Mouse (Mus musculus) MEL-GATA-1-ER (cell line): ENCODE data around the gene Slc16a1.

Source experiments
- DNase-seq: peaks from one replicate; pipeline ENCODE4 v3.0.0-alpha.2; 2012; ENCODE audit warnings: low read depth; ENCODE audit errors: extremely low read depth

The Slc16a1 gene

DNA sequence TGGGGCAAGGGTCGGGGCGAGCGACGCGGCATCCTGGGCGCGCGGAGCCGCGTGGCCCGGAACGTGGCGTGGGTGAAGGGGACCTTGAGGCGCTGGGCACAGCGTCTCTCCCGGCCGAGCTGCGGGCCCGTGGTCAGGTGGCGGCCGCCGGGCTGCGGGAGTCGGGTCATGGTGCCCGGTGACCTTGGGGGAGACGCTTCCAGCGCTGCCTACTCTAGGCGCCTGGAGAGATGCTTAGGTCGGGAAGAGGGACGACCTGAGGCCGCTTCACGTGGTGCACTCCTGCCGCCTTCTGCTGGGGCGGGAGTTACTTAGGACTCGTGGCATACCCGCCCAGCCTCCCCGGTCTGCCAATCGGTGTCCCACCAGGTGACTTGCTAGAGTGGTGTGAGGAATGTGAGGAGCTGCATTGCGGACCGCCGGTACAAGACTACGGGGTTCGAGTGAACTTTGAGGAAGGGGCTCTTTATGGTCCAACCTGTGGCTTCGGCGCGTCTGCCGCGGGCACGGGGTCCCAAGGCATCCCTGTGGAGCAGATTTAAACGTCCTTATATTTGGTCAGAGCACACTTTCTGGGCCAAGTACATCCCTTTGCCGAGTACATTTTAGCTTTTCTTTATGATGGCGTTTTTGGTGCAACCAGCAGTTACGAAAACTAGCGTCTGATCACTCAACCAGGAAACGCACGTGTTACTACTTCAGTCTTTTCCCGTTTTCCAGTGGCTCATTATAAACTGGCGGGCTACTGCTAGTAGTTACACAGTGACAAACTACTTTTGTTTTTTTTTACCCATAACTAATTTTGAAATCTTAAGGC is 672 bp downstream of the Slc16a1 start:
- peak; percentile 81 for DNase-seq

DNA sequence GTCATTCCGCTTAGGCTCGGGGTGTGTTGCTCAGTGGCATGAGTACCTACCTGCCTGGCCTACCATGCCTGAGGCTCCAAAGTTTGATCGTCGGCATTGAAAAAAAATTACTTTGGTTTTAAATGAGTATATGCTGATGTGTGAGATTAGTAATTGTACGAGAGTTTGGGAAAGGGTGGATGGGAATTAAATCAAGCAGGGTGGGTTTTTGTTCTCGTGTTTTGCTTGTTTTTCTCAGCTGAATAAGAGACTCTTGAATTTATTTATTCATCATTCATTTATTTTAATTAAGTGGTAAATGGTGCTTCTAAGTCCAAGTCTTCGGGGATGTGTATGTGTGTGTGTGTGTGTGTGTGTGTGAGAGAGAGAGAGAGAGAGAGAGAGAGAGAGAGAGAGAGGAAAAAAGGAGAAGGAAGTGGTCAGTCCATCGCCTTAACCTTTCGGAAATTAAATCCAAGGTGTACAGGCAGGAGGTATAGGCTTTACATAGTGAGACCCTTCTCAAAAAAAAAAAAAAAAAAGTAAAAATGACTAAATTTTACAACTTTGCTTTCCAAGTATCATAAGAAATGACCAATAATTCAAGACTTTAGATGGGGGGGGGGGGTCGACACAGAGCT is 1.4 kb downstream of the Slc16a1 start:
- peak; percentile 46 for DNase-seq

DNA sequence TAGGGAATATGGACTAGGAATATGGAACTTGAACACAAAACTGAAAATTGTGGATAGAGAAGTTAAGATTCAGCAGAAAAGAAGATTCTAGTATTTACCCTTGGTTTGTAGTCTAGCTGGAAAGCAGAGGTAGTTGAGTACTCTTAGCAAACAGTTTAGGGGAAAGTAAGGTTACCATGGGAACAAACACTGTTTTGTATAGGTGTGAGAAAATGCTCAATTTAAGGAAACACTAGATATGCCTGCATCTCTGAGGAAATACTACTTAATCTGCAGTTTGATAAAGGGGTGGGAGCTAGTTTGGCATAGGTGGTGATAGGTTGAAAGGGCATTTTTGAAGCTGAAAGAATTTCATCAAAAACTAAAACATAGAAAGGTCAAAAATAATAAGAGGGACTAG is 2.4 kb downstream of the Slc16a1 start:
- peak; percentile 72 for DNase-seq

DNA sequence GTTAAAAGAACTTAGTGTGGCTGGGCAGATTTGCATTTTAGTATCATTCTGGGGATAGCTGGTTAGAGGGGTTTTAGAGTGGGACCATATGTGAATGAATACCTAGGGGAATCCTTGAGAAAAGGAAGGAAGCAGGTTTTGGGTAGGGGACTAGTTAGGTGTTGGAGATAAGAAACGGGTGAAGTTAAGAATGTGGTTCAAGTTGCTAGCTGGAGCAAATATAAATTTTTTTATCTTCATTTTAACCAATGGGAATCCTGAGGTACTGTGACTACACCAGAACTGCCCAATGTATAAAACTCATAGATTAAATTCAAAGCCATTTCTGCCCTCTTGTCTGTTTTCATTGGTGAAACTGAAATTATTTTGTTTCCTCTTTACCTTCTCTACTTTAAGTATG is 2.8 kb downstream of the Slc16a1 start:
- DNase-seq = peak; percentile 70

DNA sequence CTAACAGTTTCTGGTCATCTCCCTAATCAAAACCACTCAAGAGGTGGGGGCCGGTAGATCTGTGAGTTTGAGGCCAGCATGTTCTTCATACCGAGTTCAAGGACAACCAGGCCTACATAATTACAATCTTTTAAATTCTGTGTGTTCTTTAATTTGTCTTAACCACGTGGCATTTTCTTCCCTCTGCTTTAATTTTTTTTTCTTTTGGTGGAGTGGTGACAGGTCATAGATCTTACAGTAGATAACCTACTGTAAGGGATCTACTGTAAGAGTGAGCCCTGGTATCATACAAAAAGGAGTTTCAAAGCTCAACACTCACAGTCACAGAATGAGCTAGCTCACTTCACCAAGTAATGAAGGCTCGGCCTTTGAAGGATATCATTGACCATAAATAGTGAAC is 4.6 kb downstream of the Slc16a1 start:
- no peak for DNase-seq

DNA sequence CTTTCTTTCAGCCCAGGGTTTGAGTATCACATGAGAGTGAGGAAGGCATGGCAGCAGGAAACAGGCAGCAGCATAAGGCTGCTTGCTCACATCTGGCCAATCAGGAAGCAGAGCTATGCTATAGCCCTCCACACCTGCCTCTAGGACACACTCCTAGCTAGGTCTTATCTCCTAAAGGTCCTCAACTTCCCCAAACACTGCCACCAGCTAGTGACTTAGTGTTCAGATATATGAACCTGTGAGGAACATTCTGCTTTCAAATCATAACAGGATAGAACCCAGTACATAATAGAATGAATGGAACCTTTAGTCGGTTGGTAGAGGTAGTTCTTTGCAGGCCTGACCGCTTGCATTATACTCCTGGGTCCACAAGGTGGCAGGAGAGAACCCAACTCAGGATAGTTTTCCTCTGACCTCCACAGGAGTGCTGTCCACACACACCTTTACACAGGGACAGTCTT is 5.4 kb downstream of the Slc16a1 start:
- DNase-seq = peak; percentile 65

DNA sequence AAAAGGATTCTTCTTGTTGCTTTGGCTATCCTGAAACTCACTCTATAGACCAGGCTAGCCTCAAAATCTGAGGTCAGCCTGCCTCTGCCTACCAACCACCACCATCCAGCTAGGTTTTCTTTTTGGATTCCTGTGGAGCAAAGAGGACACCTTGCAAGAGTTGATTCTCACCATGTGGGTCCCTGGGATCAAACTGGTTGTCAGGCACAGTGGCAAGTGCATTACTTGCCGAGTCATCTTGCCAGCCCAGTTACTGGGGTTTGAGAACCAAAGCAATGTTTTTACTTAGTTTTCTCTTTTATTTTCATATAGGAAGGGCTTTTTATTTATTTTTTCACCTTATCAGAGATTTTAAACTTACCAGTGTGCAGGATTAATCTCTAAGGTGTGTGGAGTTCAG is 5.9 kb downstream of the Slc16a1 start:
- no peak for DNase-seq

DNA sequence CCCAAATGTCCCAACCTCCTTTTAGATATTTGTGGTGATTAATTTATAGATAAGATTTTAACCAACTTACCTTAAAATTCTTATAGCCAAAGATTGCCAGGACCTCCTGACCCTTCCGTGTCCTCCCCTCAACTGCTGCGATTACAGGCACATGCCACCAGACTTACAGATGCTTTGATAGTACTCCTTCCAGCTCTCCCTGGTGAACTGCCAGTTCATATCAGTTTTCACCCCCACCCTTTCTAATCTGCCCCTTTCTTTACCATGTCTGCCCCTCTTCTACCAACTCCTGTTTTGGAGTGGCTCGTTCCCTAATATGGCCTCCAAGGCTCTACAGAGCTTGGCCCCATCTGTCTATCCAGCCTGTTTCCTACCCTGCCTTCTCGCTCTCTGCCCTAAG is 15.8 kb downstream of the Slc16a1 start:
- DNase-seq = no peak

DNA sequence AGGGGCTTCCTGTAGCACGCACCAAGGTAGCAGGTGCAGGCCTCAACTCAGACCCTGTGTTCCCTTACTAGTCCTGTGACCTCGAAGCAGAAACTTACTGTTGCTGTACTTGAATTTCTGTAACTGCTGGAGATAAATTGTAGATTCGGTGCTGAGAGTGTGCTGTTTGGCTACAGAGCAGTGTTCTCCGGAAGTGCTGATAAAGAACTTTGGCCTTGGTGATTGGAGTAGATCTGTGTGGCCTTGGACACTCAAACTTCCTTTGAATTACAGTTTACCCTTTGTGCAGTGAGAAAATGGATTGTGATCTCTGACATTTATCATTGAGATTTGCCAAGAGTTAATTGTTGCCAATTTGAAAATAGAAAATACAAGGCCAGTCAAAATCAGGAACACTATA is 16.5 kb downstream of the Slc16a1 start:
- DNase-seq = no peak

DNA sequence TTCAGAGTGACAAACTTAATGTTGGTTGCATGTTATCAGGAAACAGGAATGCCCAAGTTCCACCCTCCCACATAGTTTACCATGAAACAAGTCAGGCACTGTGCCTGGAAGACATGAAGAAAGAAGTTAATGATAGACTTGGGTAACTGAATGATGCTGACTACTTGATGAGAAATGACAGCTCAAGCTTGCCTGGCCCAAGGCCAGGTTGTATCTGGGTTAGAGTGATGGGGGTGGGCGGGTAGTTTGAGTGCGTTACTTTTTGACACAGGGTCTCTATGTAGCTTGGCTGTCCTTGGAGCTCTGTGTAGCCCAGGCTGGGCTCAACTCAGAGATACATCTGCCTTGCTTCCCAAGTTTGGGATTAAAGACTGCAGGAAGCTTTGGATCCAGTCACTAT is 20.2 kb downstream of the Slc16a1 start:
- DNase-seq = no peak

DNA sequence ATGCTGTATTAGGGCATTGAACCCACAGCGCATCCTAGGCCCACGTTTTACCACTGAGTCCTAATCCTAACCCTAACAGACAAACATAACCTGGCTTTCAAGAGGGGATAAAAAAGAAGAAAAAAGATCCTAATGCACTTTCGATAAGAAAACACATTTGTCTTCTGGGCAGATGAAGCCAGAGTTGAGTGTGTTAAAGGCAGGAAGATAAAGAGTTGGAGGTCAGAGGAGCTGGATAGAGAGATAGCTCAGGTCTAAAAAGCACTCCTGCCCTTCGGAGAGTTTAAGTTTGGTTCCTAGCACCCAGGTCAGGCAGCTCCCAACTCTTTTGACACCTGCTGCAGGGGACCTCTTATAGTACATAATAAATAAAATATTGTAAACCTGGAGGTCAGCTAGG is 21.3 kb downstream of the Slc16a1 start:
- DNase-seq = no peak

DNA sequence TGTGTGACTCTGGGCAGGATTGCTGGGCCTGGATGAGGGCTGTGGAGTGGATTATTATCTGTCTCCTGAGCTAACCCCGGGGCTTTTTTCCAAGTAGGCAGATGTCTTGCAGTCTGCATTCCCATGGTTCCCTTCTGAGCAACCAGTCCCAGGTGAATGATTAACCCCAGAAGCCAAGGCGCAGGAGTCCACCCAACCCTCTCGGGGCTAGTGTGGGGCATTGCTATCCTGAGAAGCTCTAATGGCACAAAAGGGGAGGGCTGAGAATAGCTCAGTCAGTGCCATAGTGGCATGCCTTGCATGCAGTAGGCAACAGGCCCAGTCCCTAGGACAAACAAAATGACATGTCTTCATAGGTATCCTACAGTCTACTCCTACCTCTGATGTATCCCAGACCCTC is 22.1 kb downstream of the Slc16a1 start:
- no peak for DNase-seq

DNA sequence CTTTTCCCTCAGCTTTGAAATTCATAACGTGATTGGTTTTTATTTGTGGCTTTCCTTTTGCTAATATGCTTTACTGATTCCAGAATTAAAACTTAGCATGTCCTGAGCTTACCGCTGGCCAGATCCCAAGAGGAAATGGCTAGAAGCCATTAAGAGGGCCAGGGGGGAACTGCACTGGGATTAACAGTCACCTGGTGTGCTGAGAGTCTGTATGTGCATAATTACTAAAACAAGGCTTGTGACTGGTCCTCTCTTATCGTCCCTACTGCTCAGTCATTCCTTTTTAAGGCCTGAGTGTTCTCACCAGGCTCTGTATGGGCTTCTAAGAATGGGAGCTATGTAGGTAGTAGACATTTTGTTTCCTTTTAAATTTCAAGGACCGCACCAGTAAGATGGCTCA is 23.5 kb downstream of the Slc16a1 start:
- no peak for DNase-seq

DNA sequence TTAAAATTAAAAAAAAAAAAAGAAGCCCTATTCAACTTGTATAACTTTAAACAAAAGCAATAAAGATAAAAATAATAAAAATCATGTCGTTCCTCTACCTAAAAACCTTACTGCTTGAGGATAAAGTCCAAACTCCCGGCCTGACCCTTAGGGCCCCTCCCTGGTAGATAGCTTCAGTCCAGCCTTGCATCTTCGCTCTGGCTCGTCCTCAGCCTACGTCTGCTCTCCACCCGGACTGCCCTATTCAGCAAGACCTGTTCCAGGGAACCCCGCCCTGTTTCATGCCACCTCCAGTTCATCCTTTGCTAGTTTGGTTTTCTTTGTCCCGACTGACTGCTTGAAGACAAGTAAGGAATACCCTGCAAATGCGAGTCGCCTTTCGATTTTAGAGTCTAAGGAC is 24.5 kb downstream of the Slc16a1 start:
- no peak for DNase-seq

DNA sequence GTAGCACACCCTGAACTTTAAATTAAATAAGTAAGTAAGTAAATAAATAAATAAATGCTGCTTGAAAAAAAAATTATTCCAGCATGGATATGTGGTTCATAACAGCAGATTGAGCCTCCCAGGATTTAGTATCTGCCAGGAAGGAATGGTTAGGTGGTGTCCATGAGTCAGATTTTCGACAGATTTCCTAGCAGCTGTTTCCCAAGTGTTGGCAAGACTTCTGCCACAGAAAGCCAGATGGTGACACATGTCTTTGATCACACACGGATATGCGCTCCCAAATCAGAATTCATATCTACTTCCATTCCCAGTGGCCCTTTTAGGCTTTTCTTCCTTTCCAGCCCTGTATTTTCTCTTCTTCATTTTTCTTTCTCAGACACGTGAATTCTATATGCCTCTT is 28.5 kb downstream of the Slc16a1 start:
- no peak for DNase-seq

DNA sequence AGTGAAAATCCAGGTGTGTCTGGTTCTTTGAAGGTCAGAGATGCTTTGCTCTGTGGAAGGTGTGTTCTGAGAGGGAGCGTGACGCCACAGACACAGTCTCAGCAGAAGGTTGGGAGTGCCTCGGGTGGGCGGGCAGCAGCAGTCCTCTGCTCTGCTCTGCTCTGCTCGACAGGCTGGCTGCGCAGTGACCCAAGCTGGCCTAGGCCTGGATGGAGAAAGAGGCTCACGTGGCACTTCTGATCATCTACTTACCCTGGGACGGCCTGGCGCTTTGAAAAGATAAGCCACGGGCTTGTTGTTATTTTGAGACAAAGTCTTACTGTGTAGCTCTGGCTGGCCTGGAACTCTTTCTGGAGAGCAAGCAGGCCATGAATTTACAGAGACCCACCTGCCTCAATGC is 29.0 kb downstream of the Slc16a1 start:
- no peak for DNase-seq

DNA sequence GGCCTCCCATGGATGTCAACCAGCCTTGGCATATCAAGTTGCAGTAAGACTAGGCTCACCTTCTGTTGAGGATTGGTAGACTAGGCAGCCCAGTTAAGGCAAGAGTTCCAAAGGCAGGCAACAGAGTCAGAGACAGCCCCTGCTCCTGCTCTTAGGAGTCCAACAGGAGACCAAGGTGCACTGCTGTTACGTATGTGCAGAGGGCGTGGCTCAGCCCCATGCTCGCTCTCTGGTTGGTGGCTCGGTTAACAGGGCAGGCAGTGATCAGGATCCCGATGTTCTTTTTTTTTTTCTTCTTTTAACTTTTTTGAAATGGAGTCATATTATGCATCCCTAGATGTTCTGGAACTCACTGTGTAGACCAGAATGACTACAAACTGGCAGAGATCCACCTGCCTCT is 30.5 kb downstream of the Slc16a1 start:
- DNase-seq = no peak

DNA sequence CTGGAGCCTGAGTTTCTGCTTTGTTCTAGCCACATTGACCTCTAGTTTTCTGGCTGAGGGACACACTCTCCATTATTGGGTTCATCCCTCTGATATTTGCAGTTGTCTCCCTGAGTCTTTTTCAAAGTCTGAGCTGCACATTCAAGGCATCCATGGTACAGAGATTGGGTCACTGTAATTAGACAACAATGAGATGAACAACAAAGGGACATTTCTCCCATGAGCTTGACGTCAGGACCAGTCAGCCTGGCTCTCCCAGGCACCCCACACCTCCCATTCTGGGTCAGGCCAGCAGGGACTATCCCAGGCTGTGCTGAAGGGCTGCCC is 31.4 kb downstream of the Slc16a1 start:
- DNase-seq = no peak

DNA sequence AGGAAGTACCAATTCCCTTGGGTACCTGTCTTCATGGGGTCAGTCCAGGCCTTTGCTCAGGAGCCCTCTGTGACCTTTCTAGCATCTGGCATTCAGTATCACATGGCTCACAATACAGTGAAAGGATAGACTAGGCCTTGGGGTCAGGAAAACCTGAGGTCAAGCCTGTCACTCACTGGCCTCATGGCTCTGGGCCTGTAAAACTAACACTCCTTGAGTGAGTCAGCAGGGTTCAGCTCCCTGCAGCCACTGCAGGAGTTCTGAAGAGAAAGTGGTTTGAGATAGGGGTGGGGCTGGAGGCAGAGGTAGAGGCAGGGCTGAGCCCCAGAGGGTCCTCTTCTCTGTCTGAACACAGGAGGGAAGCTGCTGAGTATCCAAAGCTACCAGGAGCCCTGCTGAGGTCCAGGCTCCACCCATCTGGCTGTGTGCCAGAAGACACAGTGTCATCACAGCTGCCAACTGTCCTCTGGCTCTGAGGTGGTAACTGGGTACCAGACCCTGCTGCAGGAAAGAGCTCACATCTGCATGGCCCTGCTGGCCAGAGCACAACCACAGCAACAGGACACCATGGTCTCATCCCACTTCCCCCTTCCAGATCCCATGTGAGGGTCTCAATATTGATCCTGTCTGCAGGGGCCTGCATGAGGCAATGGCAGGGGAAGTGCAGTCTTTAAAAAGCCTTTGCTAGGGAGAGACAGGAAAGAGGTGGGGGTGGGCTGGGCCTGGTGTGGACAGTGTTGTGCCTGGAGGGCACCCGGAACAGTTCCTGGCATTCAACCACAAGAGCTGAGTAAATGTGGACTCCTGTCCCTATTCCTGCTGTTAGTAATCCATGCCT is 31.9 kb downstream of the Slc16a1 start:
- peak; percentile 56 for DNase-seq

DNA sequence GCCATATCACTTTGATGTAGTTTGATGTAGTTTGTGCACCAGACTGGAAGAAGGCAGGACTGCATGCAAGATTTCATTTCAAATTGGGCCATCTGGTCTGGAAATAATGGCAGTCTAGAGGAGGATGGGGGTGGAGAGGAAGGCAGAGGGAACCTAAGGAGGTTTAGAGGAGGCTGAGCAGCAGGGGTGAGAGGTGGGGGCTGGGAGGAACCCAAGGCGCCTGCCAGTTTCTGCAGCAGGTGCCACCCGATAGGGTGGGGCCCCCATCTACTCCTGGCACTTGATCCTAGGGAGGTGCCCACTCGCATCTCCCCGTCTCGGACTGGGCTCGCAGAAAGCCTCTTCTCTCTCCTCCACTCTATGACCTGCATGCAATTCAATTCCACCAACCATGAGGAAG is 33.1 kb downstream of the Slc16a1 start:
- DNase-seq = no peak

DNA sequence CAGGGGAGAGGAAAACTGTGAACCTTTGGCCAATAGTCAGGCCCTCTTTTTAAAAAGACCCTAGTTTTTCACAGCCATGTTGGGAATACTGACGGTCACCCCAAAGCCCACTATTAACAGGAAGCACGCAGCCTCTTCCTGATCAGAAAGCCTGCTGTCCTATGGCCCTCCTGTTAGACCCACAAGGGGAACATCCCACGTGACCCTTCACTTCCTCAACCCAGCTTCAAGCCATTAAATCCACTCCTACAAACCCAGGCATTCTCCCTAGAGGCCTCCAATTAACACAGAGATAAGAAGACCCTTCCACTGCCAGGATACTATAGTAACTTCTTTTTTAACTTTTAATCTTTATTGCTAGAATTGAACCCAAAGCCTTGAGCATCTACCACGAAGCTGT is 33.6 kb downstream of the Slc16a1 start:
- peak; percentile 64 for DNase-seq

DNA sequence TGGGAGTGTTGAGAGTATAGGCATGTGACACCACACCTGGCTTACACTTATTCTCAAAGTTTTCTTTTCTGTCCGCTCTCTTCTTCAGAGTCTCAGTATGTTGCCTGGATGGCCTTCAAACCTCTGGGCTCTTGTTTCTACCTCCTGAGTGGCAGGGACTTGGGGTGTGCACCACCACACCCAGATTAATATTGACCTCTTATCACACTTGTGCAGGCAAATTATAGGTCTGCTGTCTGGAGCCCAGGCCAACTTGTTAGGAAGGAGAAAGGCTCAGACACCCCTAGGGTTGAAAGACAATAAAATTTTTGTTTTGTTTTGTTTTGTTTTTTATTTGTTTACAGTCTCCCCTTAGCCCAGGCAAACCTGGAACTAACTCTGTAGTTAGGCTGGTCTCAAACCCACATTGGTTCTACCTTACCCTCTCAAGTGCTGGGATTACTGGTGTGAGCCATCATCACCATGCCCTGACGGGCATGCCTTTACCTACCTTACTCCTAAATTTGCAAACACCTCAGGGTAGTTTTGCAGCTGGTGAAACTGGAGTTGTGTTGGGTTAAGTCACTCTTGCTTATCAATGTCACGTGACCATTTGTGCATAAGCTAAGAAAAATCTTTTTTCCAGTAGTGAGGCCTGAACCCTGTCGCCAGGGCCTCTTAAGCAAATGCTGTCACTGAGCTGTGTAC is 35.3 kb downstream of the Slc16a1 start:
- DNase-seq = peak; percentile 47
